In genomic region chr1:170875676-170876075, GRCm38 (mm10) we compare ENCODE assay signal across 46 mouse cellular contexts. TPM values are rescaled to one million over a fixed set of nuclear protein-coding genes. Genes with fewer than 3 reads are reported as not detected.
"Had no signal": no experiment of that assay in that cellular context is flagged by ENCODE, and none has a peak within 500 bp of the region (broad histone marks: within the 10 kb centered on the region; RNA-seq: fewer than 3 reads in every experiment).

No protein-coding gene starts in this region.

- H3K4me2 ChIP-seq: heart, embryonic 11.5 days; heart, embryonic 12.5 days; heart, embryonic 13.5 days; heart, embryonic 15.5 days; hindbrain, embryonic 12.5 days; hindbrain, embryonic 13.5 days; hindbrain, embryonic 14.5 days; hindbrain, embryonic 15.5 days; kidney, embryonic 15.5 days had no signal

- H3K9ac ChIP-seq: heart, embryonic 12.5 days; heart, embryonic 13.5 days; heart, embryonic 15.5 days; hindbrain, embryonic 12.5 days; hindbrain, embryonic 13.5 days; hindbrain, embryonic 14.5 days; hindbrain, embryonic 15.5 days; kidney, embryonic 15.5 days had no signal

- H3K9me3 ChIP-seq: heart, embryonic 10.5 days; heart, embryonic 12.5 days; heart, embryonic 13.5 days; heart, embryonic 15.5 days; hindbrain, embryonic 10.5 days; hindbrain, embryonic 12.5 days; hindbrain, embryonic 13.5 days; hindbrain, embryonic 15.5 days; kidney, embryonic 15.5 days had no signal

- DNase-seq: heart, postnatal 10 days; heart, postnatal 36 days; heart, postnatal 4 days; kidney, adult 11 months; kidney, adult 18-20 months; kidney, adult 2 months; kidney, adult 8-10 months; kidney, adult 9 months; kidney, postnatal 10 days; kidney, postnatal 14 days; kidney, postnatal 36 days; kidney, postnatal 4 days; layer of hippocampus, adult 9-11 months; layer of hippocampus, postnatal 36 days had no signal

- ATAC-seq: hindbrain, embryonic 16.5 days; hindbrain, postnatal 0 days; inflammation-experienced regulatory T-cells, adult 6 months had no signal

- H3K4me3 ChIP-seq: heart, embryonic 10.5 days; heart, embryonic 12.5 days; heart, embryonic 13.5 days; heart, embryonic 15.5 days; hindbrain, embryonic 10.5 days; hindbrain, embryonic 12.5 days; hindbrain, embryonic 13.5 days; hindbrain, embryonic 15.5 days; kidney, embryonic 15.5 days; layer of hippocampus, adult 2 months; left cerebral cortex, adult 2 months had no signal

- H3K27ac ChIP-seq: heart, embryonic 10.5 days; heart, embryonic 13.5 days; heart, embryonic 15.5 days; hindbrain, embryonic 10.5 days; hindbrain, embryonic 12.5 days; hindbrain, embryonic 13.5 days; hindbrain, embryonic 14.5 days; hindbrain, embryonic 15.5 days; hindbrain, postnatal 0 days; kidney, embryonic 15.5 days; kidney, postnatal 0 days; layer of hippocampus, adult 2 months; left cerebral cortex, adult 2 months had no signal

- H3K27me3 ChIP-seq: heart, embryonic 12.5 days; heart, embryonic 13.5 days; heart, embryonic 15.5 days; hindbrain, embryonic 12.5 days; hindbrain, embryonic 13.5 days; hindbrain, embryonic 15.5 days; kidney, embryonic 15.5 days had no signal

- H3K4me1 ChIP-seq: heart, embryonic 10.5 days; heart, embryonic 12.5 days; hindbrain, embryonic 10.5 days; hindbrain, embryonic 12.5 days; hindbrain, embryonic 13.5 days; hindbrain, embryonic 15.5 days; kidney, embryonic 15.5 days had no signal

RNA-seq across cellular contexts. Expression of gene Gm26620, which starts 9.2 kb away (rescaled TPM):
- total RNA-seq: hematopoietic stem cell, adult 5-6 weeks had no signal
- polyA plus RNA-seq: heart, embryonic 14.5 days; hindbrain, embryonic 10.5 days; hindbrain, embryonic 11.5 days; hindbrain, embryonic 12.5 days; kidney, embryonic 14.5 days had no signal

RNA-seq across cellular contexts. Expression of gene Fcrlb, which starts 37.1 kb away (rescaled TPM):
- total RNA-seq: heart, postnatal 10 days; heart, postnatal 25 days; heart, postnatal 36 days; heart, postnatal 4 days; hematopoietic stem cell, adult 5-6 weeks had no signal
- polyA plus RNA-seq: heart, embryonic 10.5 days; heart, embryonic 11.5 days; heart, embryonic 12.5 days; heart, embryonic 13.5 days; heart, embryonic 15.5 days; heart, postnatal 0 days; hindbrain, embryonic 10.5 days; hindbrain, embryonic 11.5 days; hindbrain, embryonic 12.5 days; inflammation-experienced regulatory T-cells, adult 6 months; intestine, embryonic 14.5 days; kidney, embryonic 14.5 days; kidney, embryonic 15.5 days had no signal

RNA-seq across cellular contexts. Expression of gene Fcrla, which starts 51.7 kb away (rescaled TPM):
- total RNA-seq: hindbrain, postnatal 0 days; layer of hippocampus, adult 18-20 months; layer of hippocampus, adult 2 months; layer of hippocampus, adult 8-10 months; layer of hippocampus, postnatal 10 days; layer of hippocampus, postnatal 25 days; layer of hippocampus, postnatal 36 days; left cerebral cortex, adult 18-20 months; left cerebral cortex, adult 2 months; left cerebral cortex, adult 8-10 months; left cerebral cortex, postnatal 10 days had no signal
- polyA plus RNA-seq: hindbrain, embryonic 10.5 days; hindbrain, embryonic 11.5 days; hindbrain, embryonic 12.5 days; hindbrain, embryonic 13.5 days; hindbrain, embryonic 14.5 days; hindbrain, embryonic 15.5 days; hindbrain, embryonic 16.5 days; hindbrain, postnatal 0 days; intestine, embryonic 14.5 days; kidney, embryonic 14.5 days; kidney, embryonic 15.5 days; kidney, embryonic 16.5 days; kidney, postnatal 0 days had no signal
